Mouse (Mus musculus): ENCODE measurements at regions not wholly inside any gene's neighbourhood (a gene's known extent, or its start where the extent isn't known, plus 50 kb on each side); places are given as distances from the start of the nearest gene placed in this dataset.

GRCm38 (mm10) chr14:86395068-86395467 lies 746.0 kb downstream of the Diaph3 start:
- TF ChIP-seq CTCF (IDR thresholded peaks at IDR 0.05; ENCODE audit: low read depth), result no peak
- TF ChIP-seq EP300 (optimal IDR thresholded peaks at IDR 0.05), result no peak
